Mouse (Mus musculus): ENCODE measurements around the gene Olfr1110. TPM values are rescaled to one million over a fixed set of nuclear protein-coding genes. Genes with fewer than 3 reads are reported as not detected.

The Olfr1110 gene
- not detected for polyA plus RNA-seq (2014; fragmentation: Illumina TruSeq; extraction: RNeasy Lipid Tissue Mini Kit (QIAGEN cat#74804); ENCODE audit: low replicate concordance)

GRCm38 (mm10) chr2:87140200-87140599 is at the start of gene Olfr1110:
Gene Olfr1110, minus strand, starts transcription at chr2:87140300.

GRCm38 (mm10) chr2:87187498-87187897 is 47.4 kb upstream of the Olfr1110 start, which contains the start of gene Olfr1112:
Gene Olfr1112, plus strand, starts transcription at chr2:87187798.

GRCm38 (mm10) chr2:87152524-87152923 is 12.4 kb upstream of the Olfr1110 start, which contains the start of gene Olfr1111:
Gene Olfr1111, minus strand, starts transcription at chr2:87152624.

DNA sequence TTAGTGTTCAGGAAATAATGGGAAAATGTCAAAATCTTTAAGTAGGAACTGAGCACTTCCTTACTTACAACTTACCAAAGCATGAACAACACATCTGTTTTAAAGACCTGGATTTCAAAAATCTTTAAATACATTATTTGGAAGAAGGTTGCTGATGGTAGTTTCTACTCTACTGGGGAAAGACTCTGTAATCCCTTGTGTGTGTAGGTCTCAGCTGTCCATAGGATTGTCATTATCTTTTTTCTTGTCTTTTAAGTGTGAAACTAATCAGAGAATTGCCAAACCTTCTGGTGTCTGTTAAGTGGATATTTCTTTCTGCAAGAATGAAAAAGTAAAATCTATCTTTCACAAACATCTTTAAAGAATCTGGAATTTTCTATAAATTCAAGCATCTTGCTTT is 25.6 kb downstream of the Olfr1110 start, which contains the start of gene Olfr259:
Gene Olfr259 (minus strand): TSS at position 101 of the 400 bp plus-strand sequence.

DNA sequence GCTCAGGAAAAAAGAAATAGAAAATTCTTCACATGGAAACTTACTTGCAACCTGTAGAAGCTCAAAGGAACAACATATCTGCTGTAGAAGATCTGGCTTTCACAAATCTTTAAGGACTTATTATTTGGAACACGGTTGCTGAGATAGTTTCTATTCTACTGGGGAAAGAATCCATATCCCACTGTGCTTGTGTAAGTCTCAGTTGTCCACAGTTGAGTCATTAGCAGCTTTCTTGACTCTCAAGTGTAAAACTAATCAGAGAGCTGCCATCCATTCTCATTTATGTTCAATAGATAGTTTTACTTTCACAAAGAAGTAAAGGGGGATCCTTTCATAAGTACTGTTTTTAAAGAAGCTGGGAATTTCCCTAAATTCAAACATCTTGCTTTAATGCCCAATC is 44.2 kb downstream of the Olfr1110 start, which contains the start of gene Olfr1109:
Gene Olfr1109 (minus strand): TSS at position 101 of the 400 bp plus-strand sequence.

Other genes starting within 250 kb of the Olfr1110 start
- not detected for gene Olfr1097, start 248.1 kb downstream of the Olfr1110 start, polyA plus RNA-seq (2014; fragmentation: Illumina TruSeq; extraction: RNeasy Lipid Tissue Mini Kit (QIAGEN cat#74804); ENCODE audit: low replicate concordance)
- not detected for gene Olfr1098, start 215.8 kb downstream of the Olfr1110 start, polyA plus RNA-seq (2014; fragmentation: Illumina TruSeq; extraction: RNeasy Lipid Tissue Mini Kit (QIAGEN cat#74804); ENCODE audit: low replicate concordance)
- not detected for gene Olfr1099, start 179.6 kb downstream of the Olfr1110 start, polyA plus RNA-seq (2014; fragmentation: Illumina TruSeq; extraction: RNeasy Lipid Tissue Mini Kit (QIAGEN cat#74804); ENCODE audit: low replicate concordance)
- gene Olfr1100, start 160.3 kb downstream of the Olfr1110 start, polyA plus RNA-seq (2014; fragmentation: Illumina TruSeq; extraction: RNeasy Lipid Tissue Mini Kit (QIAGEN cat#74804); ENCODE audit: low replicate concordance), result not detected
- not detected for gene Olfr1101, start 149.1 kb downstream of the Olfr1110 start, polyA plus RNA-seq (2014; fragmentation: Illumina TruSeq; extraction: RNeasy Lipid Tissue Mini Kit (QIAGEN cat#74804); ENCODE audit: low replicate concordance)
- not detected for gene Olfr1102, start 141.9 kb downstream of the Olfr1110 start, polyA plus RNA-seq (2014; fragmentation: Illumina TruSeq; extraction: RNeasy Lipid Tissue Mini Kit (QIAGEN cat#74804); ENCODE audit: low replicate concordance)
- not detected for gene Olfr1104, start 113.2 kb downstream of the Olfr1110 start, polyA plus RNA-seq (2014; fragmentation: Illumina TruSeq; extraction: RNeasy Lipid Tissue Mini Kit (QIAGEN cat#74804); ENCODE audit: low replicate concordance)
- not detected for gene Olfr1105, start 103.8 kb downstream of the Olfr1110 start, polyA plus RNA-seq (2014; fragmentation: Illumina TruSeq; extraction: RNeasy Lipid Tissue Mini Kit (QIAGEN cat#74804); ENCODE audit: low replicate concordance)
- gene Olfr1106, start 88.0 kb downstream of the Olfr1110 start, polyA plus RNA-seq (2014; fragmentation: Illumina TruSeq; extraction: RNeasy Lipid Tissue Mini Kit (QIAGEN cat#74804); ENCODE audit: low replicate concordance), result not detected
- not detected for gene Olfr1107, start 64.5 kb downstream of the Olfr1110 start, polyA plus RNA-seq (2014; fragmentation: Illumina TruSeq; extraction: RNeasy Lipid Tissue Mini Kit (QIAGEN cat#74804); ENCODE audit: low replicate concordance)
- gene Olfr1109, start 44.3 kb downstream of the Olfr1110 start, polyA plus RNA-seq (2014; fragmentation: Illumina TruSeq; extraction: RNeasy Lipid Tissue Mini Kit (QIAGEN cat#74804); ENCODE audit: low replicate concordance), result not detected
- gene Olfr259, start 25.7 kb downstream of the Olfr1110 start, polyA plus RNA-seq (2014; fragmentation: Illumina TruSeq; extraction: RNeasy Lipid Tissue Mini Kit (QIAGEN cat#74804); ENCODE audit: low replicate concordance), result not detected
- not detected for gene Olfr1111, start 12.3 kb upstream of the Olfr1110 start, polyA plus RNA-seq (2014; fragmentation: Illumina TruSeq; extraction: RNeasy Lipid Tissue Mini Kit (QIAGEN cat#74804); ENCODE audit: low replicate concordance)
- gene Olfr1112, start 47.5 kb upstream of the Olfr1110 start, polyA plus RNA-seq (2014; fragmentation: Illumina TruSeq; extraction: RNeasy Lipid Tissue Mini Kit (QIAGEN cat#74804); ENCODE audit: low replicate concordance), result not detected
- gene Olfr1113, start 68.7 kb upstream of the Olfr1110 start, polyA plus RNA-seq (2014; fragmentation: Illumina TruSeq; extraction: RNeasy Lipid Tissue Mini Kit (QIAGEN cat#74804); ENCODE audit: low replicate concordance), result not detected
- gene Olfr1115, start 107.7 kb upstream of the Olfr1110 start, polyA plus RNA-seq (2014; fragmentation: Illumina TruSeq; extraction: RNeasy Lipid Tissue Mini Kit (QIAGEN cat#74804); ENCODE audit: low replicate concordance), result not detected
- gene Olfr1116, start 127.2 kb upstream of the Olfr1110 start, polyA plus RNA-seq (2014; fragmentation: Illumina TruSeq; extraction: RNeasy Lipid Tissue Mini Kit (QIAGEN cat#74804); ENCODE audit: low replicate concordance), result not detected
- gene Olfr1118, start 167.3 kb upstream of the Olfr1110 start, polyA plus RNA-seq (2014; fragmentation: Illumina TruSeq; extraction: RNeasy Lipid Tissue Mini Kit (QIAGEN cat#74804); ENCODE audit: low replicate concordance), result not detected
- not detected for gene Olfr1120, start 214.5 kb upstream of the Olfr1110 start, polyA plus RNA-seq (2014; fragmentation: Illumina TruSeq; extraction: RNeasy Lipid Tissue Mini Kit (QIAGEN cat#74804); ENCODE audit: low replicate concordance)
- not detected for gene Olfr1121, start 229.6 kb upstream of the Olfr1110 start, polyA plus RNA-seq (2014; fragmentation: Illumina TruSeq; extraction: RNeasy Lipid Tissue Mini Kit (QIAGEN cat#74804); ENCODE audit: low replicate concordance)
- gene Olfr1122, start 245.5 kb upstream of the Olfr1110 start, polyA plus RNA-seq (2014; fragmentation: Illumina TruSeq; extraction: RNeasy Lipid Tissue Mini Kit (QIAGEN cat#74804); ENCODE audit: low replicate concordance), result not detected